Mouse (Mus musculus): ENCODE measurements around the gene Gng2.

GRCm38 (mm10) chr14:19860281-19860680 is 117.1 kb downstream of the Gng2 start:
- no peak for TF ChIP-seq POLR2A (IDR thresholded peaks at IDR 0.05; ENCODE audit: borderline replicate concordance, extremely low read depth, low read depth, low read length)
- TF ChIP-seq CTCF (IDR thresholded peaks at IDR 0.05; ENCODE audit: insufficient read depth, low read length), result no peak
